In genomic region chr7:67950815-67951531, GRCm38 (mm10) we compare ENCODE assay signal across 8 mouse cellular contexts. TPM values are rescaled to one million over a fixed set of nuclear protein-coding genes. Genes with fewer than 3 reads are reported as not detected.
DNase-seq lines count a peak whose midpoint lies in the region; ATAC-seq lines count a peak whose summit lies in the region.

No protein-coding gene starts in this region.

- under 1% methylated on average over 70 of the region's 71 CpGs for WGBS in forebrain, embryonic 10.5 days
- WGBS in heart, embryonic 14.5 days: under 1% methylated on average over 65 of the region's 71 CpGs
- WGBS in liver, embryonic 12.5 days (ENCODE audit: insufficient replicate concordance): under 1% methylated on average over 71 of the region's 71 CpGs

- peak overlapping the region; percentile 90 for H3K4me2 ChIP-seq in heart, embryonic 14.5 days (ENCODE audit: low read length)
- H3K4me2 ChIP-seq in liver, embryonic 12.5 days: peak overlapping the region; percentile 94

- H3K9me3 ChIP-seq in forebrain, embryonic 10.5 days: no peaks in the 10 kb centered on the region
- no peaks in the 10 kb centered on the region for H3K9me3 ChIP-seq in heart, embryonic 14.5 days (ENCODE audit: control insufficient read depth, low read length)
- H3K9me3 ChIP-seq in liver, embryonic 12.5 days (replicated peaks): no peaks in the 10 kb centered on the region

- peak overlapping the region; percentile 98 for H3K9ac ChIP-seq in heart, embryonic 14.5 days (ENCODE audit: low read length)
- H3K9ac ChIP-seq in liver, embryonic 12.5 days: peak overlapping the region; percentile 95

- peak; percentile 81 for ATAC-seq in heart, embryonic 14.5 days (ENCODE audit: insufficient number of reproducible peaks, insufficient read depth, low FRiP score, low read depth)
- peak; percentile 79 for ATAC-seq in liver, embryonic 12.5 days

- DNase-seq in CD8-positive naive resting alpha-beta T cell, adult 2 months (ENCODE audit: low read depth in 2 of 2, low spot score in 2 of 2): peak; percentile 50 to 66
- DNase-seq in c-Kit-positive CD71-negative TER-119-negative erythroid progenitor cells, embryonic 14.5 days (ENCODE audit: low read depth): peak; percentile 72
- DNase-seq in forebrain, embryonic 10.5 days (ENCODE audit: extremely low spot score, low spot score): peak; percentile 87
- peak; percentile 90 for DNase-seq in kidney, postnatal 10 days
- peak; percentile 74 for DNase-seq in naive thymus-derived CD4-positive, alpha-beta T cell, adult 2 months (ENCODE audit: low read depth)
- peak; percentile 58 for DNase-seq in splenic B cell, adult 2 months (ENCODE audit: low read depth, low spot score)

- H3K4me1 ChIP-seq in forebrain, embryonic 10.5 days: peaks cover 48% of the 10 kb centered on the region
- peaks cover 6 to 17% of the 10 kb centered on the region in 2 experiments for H3K4me1 ChIP-seq in heart, embryonic 14.5 days (ENCODE audit: control insufficient read depth in 2 of 2, insufficient read depth in 2 of 2, low read length in 2 of 2)
- H3K4me1 ChIP-seq in liver, embryonic 12.5 days: peaks cover 47% of the 10 kb centered on the region

- no peaks in the 10 kb centered on the region for H3K36me3 ChIP-seq in forebrain, embryonic 10.5 days (replicated peaks)
- H3K36me3 ChIP-seq in heart, embryonic 14.5 days (ENCODE audit: control insufficient read depth, insufficient read depth, low read length): no peaks in the 10 kb centered on the region
- no peaks in the 10 kb centered on the region for H3K36me3 ChIP-seq in liver, embryonic 12.5 days
- H3K36me3 ChIP-seq in splenic B cell, adult 2 months (ENCODE audit: control insufficient read depth, insufficient read depth, low read length, poor library complexity, severe bottlenecking): no peaks in the 10 kb centered on the region

- H3K27ac ChIP-seq in forebrain, embryonic 10.5 days: peak overlapping the region; percentile 100
- H3K27ac ChIP-seq in heart, embryonic 14.5 days (replicated peaks in 1 of 2; ENCODE audit: control insufficient read depth in 1 of 2, insufficient read depth in 1 of 2, low read depth in 2 of 2, low read length in 2 of 2): peak overlapping the region; percentile 98 to 100
- peak overlapping the region; percentile 95 for H3K27ac ChIP-seq in liver, embryonic 12.5 days

- peaks cover 23% of the 10 kb centered on the region for H3K27me3 ChIP-seq in forebrain, embryonic 10.5 days (ENCODE audit: poor library complexity, severe bottlenecking)
- no peaks in the 10 kb centered on the region for H3K27me3 ChIP-seq in heart, embryonic 14.5 days (ENCODE audit: control insufficient read depth, insufficient read depth, low read length)
- H3K27me3 ChIP-seq in liver, embryonic 12.5 days (replicated peaks): peaks cover 9% of the 10 kb centered on the region; the same call in 1 of the 2 replicates
- no peaks in the 10 kb centered on the region; the same call in none of the 2 replicates for H3K27me3 ChIP-seq in splenic B cell, adult 2 months (ENCODE audit: control insufficient read depth, insufficient read depth, low read length, poor library complexity, severe bottlenecking)

- peak overlapping the region; percentile 97 for H3K4me3 ChIP-seq in forebrain, embryonic 10.5 days
- peak overlapping the region; percentile 73 to 89 for H3K4me3 ChIP-seq in heart, embryonic 14.5 days (ENCODE audit: control insufficient read depth in 1 of 2, insufficient read depth in 1 of 2, low read depth in 1 of 2, low read length in 2 of 2)
- peak overlapping the region; percentile 95 for H3K4me3 ChIP-seq in liver, embryonic 12.5 days

RNA-seq across cellular contexts. Expression of gene Igf1r, which starts 1.7 kb away (rescaled TPM):
- 18.8 and 20.8 TPM in 2 replicates for polyA plus RNA-seq in forebrain, embryonic 10.5 days (2016; fragmentation: Nextera tagmentation; extraction: Ambion mirVana)
- 16.1 and 16.6 TPM in 2 replicates for polyA plus RNA-seq in heart, embryonic 14.5 days (2014; fragmentation: Nextera tagmentation; extraction: Ambion mirVana)
- polyA plus RNA-seq in liver, embryonic 12.5 days (2016; fragmentation: Nextera tagmentation; extraction: Ambion mirVana): 8.5 and 9.6 TPM in 2 replicates

Comparison
In these comparisons a context has a peak if more than half of its experiments do, and no peak if none do; other contexts are left out.
1. Peak in every context shown above with its lines: DNase-seq, ATAC-seq, H3K4me3 ChIP-seq and H3K27ac ChIP-seq.